ENCODE assay signal across 21 mouse cellular contexts in genomic region chr1:163238950-163239349, GRCm38 (mm10).
DNase-seq lines count a peak whose midpoint lies in the region; ATAC-seq lines count a peak whose summit lies in the region.
"Had no signal": no experiment of that assay in that cellular context is flagged by ENCODE, and none has a peak within 500 bp of the region (broad histone marks: within the 10 kb centered on the region; RNA-seq: fewer than 3 reads in every experiment).

No protein-coding gene starts in this region.

- H3K4me3 ChIP-seq in embryonic facial prominence, embryonic 13.5 days, result no peak overlapping the region
- no peak overlapping the region for H3K4me3 ChIP-seq in limb, embryonic 13.5 days
- no peak overlapping the region for H3K4me3 ChIP-seq in forebrain, embryonic 13.5 days
- H3K4me3 ChIP-seq: forebrain, embryonic 10.5 days; lung, embryonic 15.5 days; neural tube, embryonic 12.5 days had no signal

- H3K9ac ChIP-seq in embryonic facial prominence, embryonic 13.5 days, result no peak overlapping the region
- no peak overlapping the region for H3K9ac ChIP-seq in limb, embryonic 13.5 days
- no peak overlapping the region for H3K9ac ChIP-seq in forebrain, embryonic 13.5 days
- H3K9ac ChIP-seq: liver, embryonic 14.5 days; lung, embryonic 15.5 days; neural tube, embryonic 12.5 days had no signal

- H3K9me3 ChIP-seq in embryonic facial prominence, embryonic 13.5 days, result no peaks in the 10 kb centered on the region
- no peaks in the 10 kb centered on the region for H3K9me3 ChIP-seq in limb, embryonic 13.5 days
- no peaks in the 10 kb centered on the region for H3K9me3 ChIP-seq in forebrain, embryonic 13.5 days (replicated peaks)
- H3K9me3 ChIP-seq: forebrain, embryonic 10.5 days; G1E; lung, embryonic 15.5 days; neural tube, embryonic 12.5 days had no signal

- H3K27ac ChIP-seq in embryonic facial prominence, embryonic 13.5 days, result peak overlapping the region; percentile 1; the same call in 1 of the 2 replicates
- H3K27ac ChIP-seq in limb, embryonic 13.5 days, result no peak overlapping the region
- no peak overlapping the region for H3K27ac ChIP-seq in forebrain, embryonic 13.5 days
- H3K27ac ChIP-seq: forebrain, embryonic 10.5 days; liver, embryonic 14.5 days; lung, embryonic 15.5 days; macrophage; neural tube, embryonic 12.5 days had no signal

- ATAC-seq in embryonic facial prominence, embryonic 13.5 days (ENCODE audit: insufficient number of reproducible peaks, insufficient read depth, low FRiP score, low TSS enrichment, low read depth), result no peak
- ATAC-seq in limb, embryonic 13.5 days (ENCODE audit: low FRiP score, low read depth), result peak; percentile 66
- no peak for ATAC-seq in forebrain, embryonic 13.5 days
- ATAC-seq: inflammation-experienced regulatory T-cells, adult 6 months had no signal

- H3K4me2 ChIP-seq in embryonic facial prominence, embryonic 13.5 days, result no peak overlapping the region
- no peak overlapping the region for H3K4me2 ChIP-seq in limb, embryonic 13.5 days (replicated peaks)
- no peak overlapping the region for H3K4me2 ChIP-seq in forebrain, embryonic 13.5 days
- H3K4me2 ChIP-seq: lung, embryonic 15.5 days; midbrain, embryonic 11.5 days; neural tube, embryonic 12.5 days had no signal

- WGBS in embryonic facial prominence, embryonic 13.5 days, result 26% methylated on average over 4 of the region's 4 CpGs
- 15% methylated on average over 4 of the region's 4 CpGs for WGBS in limb, embryonic 13.5 days
- 71% methylated on average over 4 of the region's 4 CpGs for WGBS in forebrain, embryonic 13.5 days

- H3K27me3 ChIP-seq in embryonic facial prominence, embryonic 13.5 days, result no peaks in the 10 kb centered on the region
- no peaks in the 10 kb centered on the region for H3K27me3 ChIP-seq in limb, embryonic 13.5 days
- H3K27me3 ChIP-seq in forebrain, embryonic 13.5 days, result no peaks in the 10 kb centered on the region
- H3K27me3 ChIP-seq: lung, embryonic 15.5 days; neural tube, embryonic 12.5 days had no signal

- no peaks in the 10 kb centered on the region for H3K36me3 ChIP-seq in embryonic facial prominence, embryonic 13.5 days
- H3K36me3 ChIP-seq in limb, embryonic 13.5 days, result no peaks in the 10 kb centered on the region
- no peaks in the 10 kb centered on the region for H3K36me3 ChIP-seq in forebrain, embryonic 13.5 days (ENCODE audit: poor library complexity, severe bottlenecking)
- H3K36me3 ChIP-seq: forebrain, embryonic 10.5 days; G1E; lung, embryonic 15.5 days; neural tube, embryonic 12.5 days had no signal

- H3K4me1 ChIP-seq in embryonic facial prominence, embryonic 13.5 days, result peaks cover 13% of the 10 kb centered on the region
- H3K4me1 ChIP-seq in limb, embryonic 13.5 days, result peaks cover 12% of the 10 kb centered on the region
- H3K4me1 ChIP-seq in forebrain, embryonic 13.5 days, result no peaks in the 10 kb centered on the region
- H3K4me1 ChIP-seq: forebrain, embryonic 10.5 days; lung, embryonic 15.5 days; neural tube, embryonic 12.5 days had no signal

- peak; percentile 34 for DNase-seq in gastrocnemius, adult 18-20 months (ENCODE audit: low spot score)
- DNase-seq in gastrocnemius, adult 8-10 months (ENCODE audit: low spot score in 2 of 2), result no peak
- DNase-seq in NIH3T3 (ENCODE audit: low read depth), result peak; percentile 69
- no peak for DNase-seq in cerebellum, adult 9-11 months
- no peak for DNase-seq in natural killer cell, adult 2 months (ENCODE audit: low spot score in 2 of 2)
- DNase-seq: cerebellum, adult 2 months; gastrocnemius, postnatal 14 days; kidney, adult 8-10 months; kidney, postnatal 25 days; thymus, adult 18-20 months had no signal

Comparison
In these comparisons a context has a peak if more than half of its experiments do, and no peak if none do; other contexts are left out.
1. DNase-seq: peak in gastrocnemius, adult 18-20 months (single experiment) and NIH3T3 (single experiment); none in gastrocnemius, adult 8-10 months (0 of 2), cerebellum, adult 9-11 months (single experiment) and natural killer cell, adult 2 months (0 of 2).